Mouse (Mus musculus): ENCODE measurements around the gene Ppp6r2.

Ppp6r2 gene

DNA sequence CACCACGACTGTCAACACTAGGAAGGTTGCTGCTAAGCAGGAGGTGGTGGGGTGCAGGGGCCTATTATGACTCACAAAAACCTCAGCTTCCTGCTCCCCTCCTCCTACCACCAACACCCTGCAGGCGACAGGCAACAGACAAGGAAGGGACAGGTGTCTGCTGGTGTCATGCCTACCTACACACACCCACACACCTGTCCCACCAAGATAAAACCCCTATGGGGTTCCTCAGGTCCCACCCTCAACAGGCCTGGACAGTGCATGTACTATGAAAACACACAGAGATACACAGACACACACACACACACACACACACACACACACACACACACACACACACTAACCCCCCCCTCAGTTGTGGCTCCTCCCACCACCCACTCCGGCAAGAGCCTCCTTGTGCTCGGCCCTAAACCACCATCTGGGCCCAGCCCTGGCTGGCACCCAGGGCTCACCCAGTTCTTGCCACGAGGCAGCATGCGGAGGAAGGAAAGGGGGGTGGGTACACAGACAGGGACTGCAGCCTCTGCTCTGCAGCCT lies 98.7 kb downstream of the Ppp6r2 start:
- DNase-seq (ENCODE audit: low spot score in 2 of 2): no peak

DNA sequence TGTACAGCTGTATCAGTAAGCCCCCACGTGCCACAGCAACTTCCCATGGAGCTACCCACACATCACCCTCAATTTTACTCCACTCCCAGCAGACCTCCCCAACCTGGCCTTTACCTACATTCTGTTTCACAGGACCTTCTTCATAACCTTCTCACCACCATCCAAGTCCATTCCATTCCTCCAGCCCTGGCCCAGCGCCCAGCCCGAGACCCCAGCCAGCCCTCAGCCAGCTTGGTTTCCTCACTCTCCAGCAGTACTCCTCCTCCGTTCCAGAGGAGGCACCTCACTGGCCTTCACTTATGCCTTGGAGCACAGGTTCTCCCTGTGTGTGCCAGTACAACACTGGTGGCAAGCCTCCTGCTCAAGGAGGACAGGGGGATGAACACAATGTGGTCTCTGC lies 102.0 kb downstream of the Ppp6r2 start:
- no peak for DNase-seq (ENCODE audit: low spot score in 2 of 2)

DNA sequence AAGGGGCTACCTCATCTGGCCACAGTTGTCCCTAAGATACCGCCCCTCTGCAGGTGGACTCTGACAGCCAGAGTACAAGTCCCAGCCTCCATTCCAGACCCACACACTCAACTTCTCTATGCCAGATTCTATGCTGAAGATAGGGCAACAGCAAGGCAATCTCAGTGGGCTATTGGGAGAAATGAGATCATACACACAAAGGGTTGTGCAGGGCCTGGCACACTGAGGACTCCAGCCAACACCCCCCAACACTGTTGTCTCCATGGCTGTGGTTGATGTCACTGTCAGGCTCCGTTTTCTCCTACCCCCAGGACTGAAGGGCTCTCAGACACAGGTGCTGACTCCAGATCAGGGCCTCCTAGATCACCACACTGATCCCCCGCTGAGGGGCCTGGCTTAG lies 102.8 kb downstream of the Ppp6r2 start:
- no peak for DNase-seq (ENCODE audit: low spot score in 2 of 2)

DNA sequence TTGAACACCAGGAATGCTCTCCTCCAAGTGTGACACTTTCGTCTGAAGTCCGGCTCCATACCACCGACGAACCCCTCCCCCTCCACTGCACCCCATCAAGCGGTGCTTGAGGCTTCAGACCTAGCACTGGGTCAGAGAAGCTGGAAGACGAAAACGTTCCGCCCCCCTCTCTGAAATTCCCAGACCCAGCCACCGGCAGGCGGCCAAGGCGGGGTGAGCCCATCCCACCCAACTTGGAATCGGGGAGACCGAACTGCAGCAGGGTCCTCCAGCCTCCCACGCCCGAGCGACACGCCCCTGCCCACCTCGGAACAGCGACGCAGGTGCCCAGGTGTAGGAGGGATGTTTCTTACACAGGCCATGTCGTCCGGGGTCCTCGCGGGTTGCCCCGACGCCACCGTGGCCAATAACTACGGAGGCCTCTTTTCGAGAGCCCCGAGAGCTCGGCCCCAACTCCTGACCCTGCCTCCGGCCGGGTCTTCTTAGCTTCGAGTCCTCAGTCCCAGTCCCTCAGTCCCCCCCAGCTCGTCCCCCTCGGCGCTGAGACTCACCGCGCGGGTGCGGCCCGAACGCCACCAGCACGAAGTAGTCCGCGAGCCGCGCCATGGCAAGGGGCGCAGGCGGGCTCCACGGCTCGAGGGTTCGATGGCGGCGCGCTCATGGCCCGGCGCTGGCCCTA lies 103.3 kb downstream of the Ppp6r2 start:
- no peak for DNase-seq (ENCODE audit: low spot score in 2 of 2)

DNA sequence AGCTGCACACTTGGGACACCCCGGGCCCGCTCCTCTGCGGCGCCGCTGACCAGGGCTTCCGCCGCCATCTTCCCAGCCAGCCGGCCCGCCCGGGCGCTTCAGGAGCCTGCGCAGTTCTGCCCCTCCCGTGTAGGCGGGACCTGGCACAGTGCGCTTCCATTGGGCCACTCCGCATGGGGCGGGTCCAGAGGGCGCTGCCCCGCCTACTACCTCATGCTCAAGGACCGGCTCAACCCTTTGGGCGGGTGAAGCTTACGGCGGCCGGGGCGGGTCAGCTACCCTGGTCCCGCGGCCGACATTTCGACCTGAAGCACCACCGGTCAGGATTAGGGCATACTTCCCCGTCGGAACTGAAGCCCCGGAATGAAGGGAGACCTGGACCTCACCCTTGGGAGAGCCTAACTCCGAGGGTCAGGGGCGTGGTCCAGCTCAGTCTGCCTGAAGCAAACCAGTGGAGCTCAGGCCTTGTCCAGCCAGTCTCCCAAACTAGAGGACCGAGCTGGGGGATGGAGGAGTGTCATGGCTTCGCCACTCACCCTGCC lies 103.9 kb downstream of the Ppp6r2 start, which contains the start of gene Sbf1:
Gene Sbf1, minus strand, starts transcription at position 122 of the 542 bp plus-strand sequence.
- DNase-seq (ENCODE audit: low spot score in 2 of 2): peak; percentile 95 to 96

DNA sequence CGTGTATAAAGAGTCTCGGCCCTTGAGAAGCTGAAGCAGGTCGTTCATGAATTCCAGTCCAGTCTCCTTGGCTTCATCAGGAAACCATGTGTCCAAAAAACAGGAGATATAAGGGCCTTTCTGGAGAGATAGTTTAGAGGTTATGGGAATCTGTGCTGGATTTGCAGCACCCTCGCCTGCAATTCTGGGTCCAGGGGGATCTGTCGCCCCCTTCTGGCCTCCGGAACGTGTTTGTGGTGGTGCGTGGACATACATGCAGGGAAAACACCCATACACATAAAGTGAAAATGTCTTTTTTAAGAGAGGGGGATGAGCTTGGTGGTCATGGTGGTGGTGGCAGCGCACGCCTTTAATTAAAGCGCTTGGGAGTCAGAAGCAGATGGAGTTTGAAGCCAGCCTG lies 104.8 kb downstream of the Ppp6r2 start:
- no peak for DNase-seq (ENCODE audit: low spot score in 2 of 2)

DNA sequence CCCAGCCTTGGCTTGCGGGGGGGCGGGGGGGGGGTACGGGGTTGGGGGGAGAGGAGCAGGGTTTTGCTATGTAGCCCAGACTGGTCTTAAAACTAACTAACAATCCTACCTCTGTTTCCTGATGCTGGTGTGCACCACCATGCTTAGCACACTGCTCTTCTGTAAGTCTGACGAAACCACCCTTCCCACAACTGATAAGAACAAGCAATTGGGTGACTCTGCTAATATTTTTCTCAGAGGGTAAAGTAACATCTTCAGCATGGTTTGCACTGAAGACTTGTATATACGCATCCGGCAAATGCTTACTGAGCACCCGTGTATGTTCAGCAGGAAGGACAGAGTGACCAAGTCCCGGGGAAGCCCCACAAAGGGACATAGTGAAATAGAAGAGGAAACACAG lies 109.9 kb downstream of the Ppp6r2 start:
- DNase-seq (ENCODE audit: low spot score in 2 of 2): no peak

DNA sequence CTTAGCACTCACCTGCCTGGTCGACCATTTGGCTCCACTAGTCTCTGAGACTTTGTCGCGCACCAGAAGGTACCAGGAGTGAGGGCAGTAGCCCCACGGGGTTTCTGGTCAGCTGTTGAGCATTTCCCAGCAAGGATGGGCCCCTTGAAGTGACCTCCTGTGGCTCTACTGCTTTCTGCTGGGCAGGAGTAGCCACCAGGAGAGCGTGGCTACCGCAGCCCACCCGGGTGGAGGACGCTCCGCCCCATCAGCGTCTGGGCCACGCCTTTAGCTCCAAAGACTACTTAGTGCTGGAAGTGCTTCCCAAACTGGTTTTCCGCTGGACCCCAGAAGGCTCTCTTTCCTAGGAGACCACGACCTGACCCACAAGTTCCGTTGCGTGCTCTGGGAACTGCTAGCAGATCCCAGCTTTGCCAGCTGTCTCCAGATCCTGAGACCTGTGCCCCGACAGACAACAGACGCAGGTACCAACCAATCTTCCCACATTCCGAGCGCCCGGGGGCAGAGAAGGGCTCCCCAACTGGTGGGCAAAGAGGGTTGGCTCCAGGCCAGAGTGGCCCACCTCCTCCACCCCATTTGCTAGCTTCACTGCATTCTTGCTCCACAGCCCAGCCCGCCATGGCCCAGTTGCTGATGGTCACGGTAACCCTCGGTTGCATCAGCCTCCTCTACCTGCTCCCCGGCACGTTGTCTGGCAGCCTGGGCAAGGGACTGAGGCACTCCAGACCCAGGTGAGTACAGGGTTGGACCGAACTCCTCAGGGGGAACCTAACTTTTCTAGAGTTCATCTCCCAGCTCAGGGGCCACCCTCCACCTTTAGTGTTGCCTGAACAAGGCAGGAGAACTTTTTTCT lies 111.5 kb downstream of the Ppp6r2 start, which contains the start of gene Adm2:
Gene Adm2, plus strand, starts transcription at position 51 of the 853 bp plus-strand sequence.
- no peak for DNase-seq (ENCODE audit: low spot score in 2 of 2)

DNA sequence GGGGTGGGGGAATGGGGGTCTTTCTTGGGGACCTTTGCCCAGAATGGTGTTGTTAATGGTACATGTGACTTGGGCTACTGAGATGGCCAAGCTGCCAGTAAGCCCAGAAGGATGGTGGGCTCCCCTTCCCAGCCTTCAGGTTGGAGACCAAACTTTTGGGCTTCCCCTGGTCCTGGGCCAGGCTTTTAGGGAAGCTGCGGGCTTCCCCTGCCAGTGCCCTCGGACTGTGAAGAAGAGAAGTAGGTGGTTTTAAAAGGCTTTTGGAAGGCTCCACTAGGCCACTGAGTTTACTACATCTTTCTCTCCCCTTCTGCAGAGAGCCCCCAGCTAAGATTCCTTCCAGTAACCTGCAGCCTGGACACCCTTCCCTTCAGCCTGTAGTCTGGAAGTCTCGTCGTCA lies 112.3 kb downstream of the Ppp6r2 start:
- DNase-seq (ENCODE audit: low spot score in 2 of 2): no peak

DNA sequence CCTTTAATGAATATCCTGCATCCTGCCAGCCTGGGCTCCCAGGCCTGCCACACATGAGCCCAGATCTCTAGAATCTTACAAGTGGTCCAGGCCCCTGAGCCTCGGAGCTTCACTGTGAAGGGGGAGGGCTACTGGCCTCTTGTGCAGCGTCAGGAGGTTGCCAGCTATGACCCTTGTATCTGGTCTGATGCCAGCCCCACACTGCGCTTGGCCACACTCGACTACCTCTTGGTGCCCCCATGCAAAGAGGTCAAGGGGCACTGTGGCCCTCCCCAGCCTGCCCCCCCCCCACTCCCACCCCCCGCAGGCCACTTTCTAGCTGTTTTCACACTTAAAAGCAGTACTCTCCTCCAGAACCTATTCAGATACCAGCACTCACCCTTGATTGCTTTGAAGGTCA lies 115.1 kb downstream of the Ppp6r2 start:
- DNase-seq (ENCODE audit: low spot score in 2 of 2): no peak

DNA sequence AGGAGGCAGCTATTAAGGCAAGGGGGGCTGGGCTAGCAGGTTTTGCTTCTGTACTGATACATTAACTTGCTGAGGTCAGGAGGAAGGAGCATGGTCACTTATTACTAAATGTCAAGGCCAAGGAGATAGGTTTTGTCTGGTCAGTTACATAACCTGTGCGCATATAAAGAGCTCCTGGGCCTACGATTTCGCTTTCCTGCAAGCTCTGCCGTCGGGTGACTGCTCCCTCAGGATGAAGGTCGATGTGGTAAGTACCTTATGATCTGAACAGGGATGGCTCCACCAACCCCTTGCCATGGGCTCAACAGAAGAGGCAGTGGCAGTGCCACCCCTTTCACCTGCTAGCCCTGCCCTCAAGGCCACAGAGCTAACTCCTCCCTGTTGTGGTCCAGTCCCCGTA lies 122.9 kb downstream of the Ppp6r2 start, which contains the start of gene Miox:
Gene Miox, plus strand, starts transcription at position 128 of the 400 bp plus-strand sequence.
- no peak for DNase-seq (ENCODE audit: low spot score in 2 of 2)

DNA sequence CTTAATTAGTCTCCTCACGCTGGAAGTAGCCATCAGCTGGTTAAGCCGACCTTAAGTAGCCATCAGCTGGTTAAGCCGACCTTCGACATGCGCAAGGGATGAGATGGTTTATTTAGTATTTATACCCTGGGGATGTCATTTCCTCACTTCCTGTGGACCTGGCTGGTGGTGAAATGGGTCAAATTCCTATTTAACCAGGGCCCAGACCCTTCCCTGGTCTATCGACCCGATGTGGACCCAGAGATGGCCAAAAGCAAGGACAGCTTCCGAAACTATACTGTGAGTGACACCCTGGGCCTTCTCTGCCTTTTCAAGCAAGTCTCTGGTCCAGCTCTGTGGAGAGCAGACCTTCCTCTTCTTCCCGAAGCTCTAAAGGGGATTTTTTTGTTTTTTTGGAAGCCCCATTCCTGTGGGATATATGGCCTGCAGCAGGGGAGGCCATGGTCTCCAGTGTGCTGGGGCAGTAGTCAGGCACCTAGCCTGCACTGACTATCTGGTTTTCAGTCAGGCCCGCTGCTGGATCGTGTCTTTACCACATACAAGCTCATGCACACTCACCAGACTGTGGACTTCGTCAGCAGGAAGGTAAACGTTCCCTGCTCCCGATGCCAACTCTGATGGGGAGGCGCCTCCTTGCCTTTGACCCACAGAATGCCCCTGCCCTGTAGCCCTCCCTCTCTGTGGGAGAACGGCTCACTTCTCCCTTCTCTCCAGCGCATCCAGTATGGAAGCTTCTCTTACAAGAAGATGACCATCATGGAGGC lies 123.6 kb downstream of the Ppp6r2 start:
- DNase-seq (ENCODE audit: low spot score in 2 of 2): no peak

DNA sequence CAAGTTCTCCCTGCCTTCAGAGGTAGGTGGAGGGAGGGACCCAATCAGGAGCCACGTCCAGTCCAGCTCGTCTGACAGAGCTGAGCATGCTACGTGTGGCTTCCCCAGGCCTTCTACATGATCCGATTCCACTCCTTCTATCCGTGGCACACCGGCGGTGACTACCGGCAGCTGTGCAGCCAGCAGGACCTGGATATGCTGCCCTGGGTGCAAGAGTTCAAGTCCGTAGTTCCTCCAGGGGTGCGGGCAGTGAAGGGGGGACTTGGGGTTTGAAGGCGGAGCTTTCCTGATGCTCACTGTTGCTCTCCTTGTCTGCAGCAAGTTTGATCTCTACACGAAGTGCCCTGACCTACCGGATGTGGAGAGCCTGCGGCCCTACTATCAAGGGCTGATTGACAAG lies 125.1 kb downstream of the Ppp6r2 start:
- DNase-seq (ENCODE audit: low spot score in 2 of 2): no peak
